Mouse (Mus musculus): ENCODE data around the gene Gm45521. TPM values are rescaled to one million over a fixed set of nuclear protein-coding genes. Genes with fewer than 3 reads are reported as not detected.

The Gm45521 gene
- polyA plus RNA-seq, 1 experiment = not detected

DNA sequence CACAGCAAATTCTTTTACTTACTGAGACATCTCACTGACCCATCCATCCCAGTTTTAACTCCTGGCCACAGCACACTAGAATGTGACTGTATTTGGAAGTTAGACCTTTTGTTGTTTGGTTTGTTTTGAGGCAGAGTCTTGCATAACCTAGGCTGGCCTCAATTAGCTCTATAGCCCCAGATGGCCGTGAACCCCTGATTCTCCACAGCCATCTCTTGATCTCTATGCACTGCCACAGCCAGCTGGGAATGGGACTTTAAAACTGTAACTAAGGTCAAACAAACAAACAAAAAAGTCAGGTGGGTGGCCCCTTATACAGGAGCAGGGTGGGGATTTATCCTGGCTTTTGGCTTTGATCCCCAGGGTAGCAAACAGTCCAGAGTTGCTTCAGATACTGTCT is 17.6 kb downstream of the Gm45521 start:
- Histone ChIP-seq H3K27me3 (ENCODE audit: control insufficient read depth, insufficient read depth, insufficient read length) (no peaks in the 10 kb centered on the region), H3ac (ENCODE audit: control insufficient read depth, insufficient read length) (no peak overlapping the region), H3K4me3 (no peak overlapping the region), H3K36me3 (ENCODE audit: control insufficient read depth, insufficient read depth) (no peaks in the 10 kb centered on the region), H3K4me2 (ENCODE audit: low read depth) (no peak overlapping the region), H3K79me2 (ENCODE audit: control insufficient read depth, insufficient read depth) (no peaks in the 10 kb centered on the region)
- TF ChIP-seq MAX (IDR thresholded peaks at IDR 0.05; ENCODE audit: low read depth) (no peak), POLR2AphosphoS2 (IDR thresholded peaks at IDR 0.05; ENCODE audit: insufficient read length, low read depth) (no peak), TCF12 (IDR thresholded peaks at IDR 0.05; ENCODE audit: insufficient read depth, poor library complexity, severe bottlenecking) (no peak), MYOG (IDR thresholded peaks at IDR 0.05; ENCODE audit: control insufficient read depth in 1 of 3, insufficient read depth in 1 of 3, insufficient read length in 2 of 3, low read depth in 2 of 3) (no peak), CEBPB (IDR thresholded peaks at IDR 0.05; ENCODE audit: insufficient read depth, poor library complexity, severe bottlenecking) (no peak), TCF3 (IDR thresholded peaks at IDR 0.05; ENCODE audit: insufficient read length, low read depth) (no peak), E2F4 (IDR thresholded peaks at IDR 0.05; ENCODE audit: insufficient read depth) (no peak), REST (IDR thresholded peaks at IDR 0.05; ENCODE audit: insufficient read depth, insufficient read length) (no peak), USF1 (IDR thresholded peaks at IDR 0.05; ENCODE audit: low read depth) (no peak)

DNA sequence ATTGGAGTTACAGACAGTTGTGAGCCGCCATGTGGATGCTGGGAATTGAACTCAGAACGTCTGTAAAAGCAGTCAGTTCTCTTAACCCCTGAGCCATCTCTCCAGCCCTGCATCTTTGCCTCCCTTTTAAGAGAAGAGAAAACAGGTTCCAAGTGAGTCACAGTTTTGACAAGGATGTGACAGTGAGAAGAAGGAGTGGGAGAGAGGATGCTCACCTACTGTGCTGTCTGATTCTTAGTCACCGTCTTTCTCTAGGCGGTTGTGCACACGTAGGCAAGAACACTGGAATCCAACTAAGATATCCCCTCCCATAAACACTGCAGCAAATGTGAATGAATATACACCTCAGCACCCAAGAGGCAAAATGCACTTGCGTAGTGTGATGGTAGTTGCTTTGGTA is 18.1 kb downstream of the Gm45521 start:
- Histone ChIP-seq H3K79me2 (ENCODE audit: control insufficient read depth, insufficient read depth) (no peaks in the 10 kb centered on the region), H3K27me3 (ENCODE audit: control insufficient read depth, insufficient read depth, insufficient read length) (no peaks in the 10 kb centered on the region), H3K4me2 (ENCODE audit: low read depth) (no peak overlapping the region), H3ac (ENCODE audit: control insufficient read depth, insufficient read length) (no peak overlapping the region), H3K36me3 (ENCODE audit: control insufficient read depth, insufficient read depth) (no peaks in the 10 kb centered on the region), H3K4me3 (no peak overlapping the region)
- TF ChIP-seq MYOG (IDR thresholded peaks at IDR 0.05; ENCODE audit: control insufficient read depth in 1 of 3, insufficient read depth in 1 of 3, insufficient read length in 2 of 3, low read depth in 2 of 3) (no peak), TCF12 (IDR thresholded peaks at IDR 0.05; ENCODE audit: insufficient read depth, poor library complexity, severe bottlenecking) (no peak), POLR2AphosphoS2 (IDR thresholded peaks at IDR 0.05; ENCODE audit: insufficient read length, low read depth) (no peak), POLR2A (IDR thresholded peaks at IDR 0.05; ENCODE audit: insufficient read length, low read depth) (no peak), SRF (IDR thresholded peaks at IDR 0.05; ENCODE audit: control insufficient read depth, insufficient read length, low read depth) (no peak), MYOD1 (IDR thresholded peaks at IDR 0.05; ENCODE audit: control insufficient read depth in 1 of 3, insufficient read length in 2 of 3, low read depth in 2 of 3) (no peak), E2F4 (IDR thresholded peaks at IDR 0.05; ENCODE audit: insufficient read depth) (no peak)

DNA sequence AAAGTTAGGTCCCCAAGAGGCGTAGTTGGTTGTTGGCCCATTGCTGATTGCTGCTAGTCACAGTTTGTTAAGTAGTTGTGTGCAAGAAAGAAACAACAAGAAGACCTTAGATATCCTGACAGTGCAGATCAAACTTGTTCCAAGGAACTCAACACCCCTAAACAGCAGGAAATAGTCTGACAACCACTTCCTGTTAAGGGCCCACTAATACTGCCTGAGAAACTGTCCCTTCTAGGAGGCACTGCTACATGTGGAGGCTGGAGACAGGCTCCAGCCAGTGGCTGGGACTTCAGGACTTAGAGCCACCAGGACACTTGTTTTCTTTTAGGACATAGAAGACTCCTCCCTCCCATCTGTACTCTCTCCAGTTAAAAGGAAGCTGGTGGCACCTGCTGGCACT is 20.4 kb downstream of the Gm45521 start:
- no peaks in the 10 kb centered on the region for H3K27me3 ChIP-seq (ENCODE audit: control insufficient read depth, insufficient read depth, insufficient read length)
- no peak overlapping the region for H3K4me3 ChIP-seq
- no peak overlapping the region for H3ac ChIP-seq (ENCODE audit: control insufficient read depth, insufficient read length)
- no peaks in the 10 kb centered on the region for H3K36me3 ChIP-seq (ENCODE audit: control insufficient read depth, insufficient read depth)
- H3K4me2 ChIP-seq (ENCODE audit: low read depth) = no peak overlapping the region
- TF ChIP-seq SRF (IDR thresholded peaks at IDR 0.05; ENCODE audit: control insufficient read depth, insufficient read length, low read depth) (no peak), POLR2AphosphoS2 (IDR thresholded peaks at IDR 0.05; ENCODE audit: insufficient read length, low read depth) (no peak), E2F4 (IDR thresholded peaks at IDR 0.05; ENCODE audit: insufficient read depth) (no peak), POLR2A (IDR thresholded peaks at IDR 0.05; ENCODE audit: insufficient read length, low read depth) (no peak), REST (IDR thresholded peaks at IDR 0.05; ENCODE audit: insufficient read depth, insufficient read length) (no peak), TCF3 (IDR thresholded peaks at IDR 0.05; ENCODE audit: insufficient read length, low read depth) (no peak), MYOG (IDR thresholded peaks at IDR 0.05; ENCODE audit: control insufficient read depth in 1 of 3, insufficient read depth in 1 of 3, insufficient read length in 2 of 3, low read depth in 2 of 3) (no peak), MAX (IDR thresholded peaks at IDR 0.05; ENCODE audit: low read depth) (no peak), MYOD1 (IDR thresholded peaks at IDR 0.05; ENCODE audit: control insufficient read depth in 1 of 3, insufficient read length in 2 of 3, low read depth in 2 of 3) (no peak), CEBPB (IDR thresholded peaks at IDR 0.05; ENCODE audit: insufficient read depth, poor library complexity, severe bottlenecking) (no peak), TCF12 (IDR thresholded peaks at IDR 0.05; ENCODE audit: insufficient read depth, poor library complexity, severe bottlenecking) (no peak), USF1 (IDR thresholded peaks at IDR 0.05; ENCODE audit: low read depth) (no peak)
- no peaks in the 10 kb centered on the region for H3K79me2 ChIP-seq (ENCODE audit: control insufficient read depth, insufficient read depth)

DNA sequence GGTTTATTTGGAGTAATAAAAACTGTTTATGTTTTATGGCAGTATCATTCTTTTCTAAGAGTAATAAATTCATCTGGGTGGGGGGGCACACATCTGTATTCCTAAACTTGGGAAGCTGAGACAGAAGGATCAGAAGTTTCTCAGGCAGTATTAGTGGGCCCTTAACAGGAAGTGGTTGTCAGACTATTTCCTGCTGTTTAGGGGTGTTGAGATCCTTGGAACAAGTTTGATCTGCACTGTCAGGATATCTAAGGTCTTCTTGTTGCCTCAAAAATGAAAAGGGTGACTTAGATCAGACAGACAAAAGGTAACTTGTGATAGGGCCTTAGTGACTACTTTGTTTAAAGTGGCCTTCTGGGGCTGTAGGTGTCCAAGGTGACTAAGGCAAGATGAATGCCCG is 21.1 kb downstream of the Gm45521 start:
- H3K27me3 ChIP-seq (ENCODE audit: control insufficient read depth, insufficient read depth, insufficient read length) = no peaks in the 10 kb centered on the region
- no peaks in the 10 kb centered on the region for H3K79me2 ChIP-seq (ENCODE audit: control insufficient read depth, insufficient read depth)
- no peak overlapping the region for H3K4me2 ChIP-seq (ENCODE audit: low read depth)
- H3K36me3 ChIP-seq (ENCODE audit: control insufficient read depth, insufficient read depth) = no peaks in the 10 kb centered on the region
- no peak overlapping the region for H3ac ChIP-seq (ENCODE audit: control insufficient read depth, insufficient read length)
- no peak overlapping the region for H3K4me3 ChIP-seq
- TF ChIP-seq POLR2AphosphoS2 (IDR thresholded peaks at IDR 0.05; ENCODE audit: insufficient read length, low read depth) = no peak
- TF ChIP-seq E2F4 (IDR thresholded peaks at IDR 0.05; ENCODE audit: insufficient read depth) = no peak
- TF ChIP-seq TCF12 (IDR thresholded peaks at IDR 0.05; ENCODE audit: insufficient read depth, poor library complexity, severe bottlenecking) = no peak
- no peak for TF ChIP-seq MAX (IDR thresholded peaks at IDR 0.05; ENCODE audit: low read depth)
- TF ChIP-seq CEBPB (IDR thresholded peaks at IDR 0.05; ENCODE audit: insufficient read depth, poor library complexity, severe bottlenecking) = no peak
- no peak for TF ChIP-seq SRF (IDR thresholded peaks at IDR 0.05; ENCODE audit: control insufficient read depth, insufficient read length, low read depth)
- no peak for TF ChIP-seq REST (IDR thresholded peaks at IDR 0.05; ENCODE audit: insufficient read depth, insufficient read length)
- TF ChIP-seq MYOD1 (IDR thresholded peaks at IDR 0.05; ENCODE audit: control insufficient read depth in 1 of 3, insufficient read length in 2 of 3, low read depth in 2 of 3) = no peak
- no peak for TF ChIP-seq USF1 (IDR thresholded peaks at IDR 0.05; ENCODE audit: low read depth)
- no peak for TF ChIP-seq TCF3 (IDR thresholded peaks at IDR 0.05; ENCODE audit: insufficient read length, low read depth)
- TF ChIP-seq MYOG (IDR thresholded peaks at IDR 0.05; ENCODE audit: control insufficient read depth in 1 of 3, insufficient read depth in 1 of 3, insufficient read length in 2 of 3, low read depth in 2 of 3) = no peak

DNA sequence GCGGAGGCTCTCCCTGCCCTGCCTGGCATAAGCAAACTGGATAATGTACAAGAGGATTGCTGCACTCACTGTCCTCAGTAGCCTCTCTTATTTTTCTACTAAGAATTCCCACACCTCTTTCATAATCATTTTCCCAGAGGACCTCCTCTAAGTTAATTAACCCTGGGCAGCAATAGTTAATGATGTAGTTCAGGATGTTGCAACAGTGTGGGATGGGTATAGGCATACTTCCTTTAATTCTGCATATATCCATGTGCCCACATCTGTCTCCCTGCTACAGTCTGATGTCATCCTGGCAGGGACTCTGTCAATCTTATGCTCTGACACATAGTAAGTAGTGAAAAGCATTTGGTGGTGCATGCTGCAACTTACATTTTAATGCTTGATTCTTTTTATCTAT is 24.1 kb downstream of the Gm45521 start:
- TF ChIP-seq MYOG (IDR thresholded peaks at IDR 0.05; ENCODE audit: control insufficient read depth in 1 of 3, insufficient read depth in 1 of 3, insufficient read length in 2 of 3, low read depth in 2 of 3) = no peak
- TF ChIP-seq POLR2AphosphoS2 (IDR thresholded peaks at IDR 0.05; ENCODE audit: insufficient read length, low read depth) = no peak
- no peak for TF ChIP-seq MYOD1 (IDR thresholded peaks at IDR 0.05; ENCODE audit: control insufficient read depth in 1 of 3, insufficient read length in 2 of 3, low read depth in 2 of 3)
- TF ChIP-seq POLR2A (IDR thresholded peaks at IDR 0.05; ENCODE audit: insufficient read length, low read depth) = no peak
- TF ChIP-seq SRF (IDR thresholded peaks at IDR 0.05; ENCODE audit: control insufficient read depth, insufficient read length, low read depth) = no peak
- no peak for TF ChIP-seq E2F4 (IDR thresholded peaks at IDR 0.05; ENCODE audit: insufficient read depth)
- TF ChIP-seq REST (IDR thresholded peaks at IDR 0.05; ENCODE audit: insufficient read depth, insufficient read length) = no peak
- no peak for TF ChIP-seq TCF3 (IDR thresholded peaks at IDR 0.05; ENCODE audit: insufficient read length, low read depth)
- no peak for TF ChIP-seq MAX (IDR thresholded peaks at IDR 0.05; ENCODE audit: low read depth)
- no peak for TF ChIP-seq USF1 (IDR thresholded peaks at IDR 0.05; ENCODE audit: low read depth)
- TF ChIP-seq CEBPB (IDR thresholded peaks at IDR 0.05; ENCODE audit: insufficient read depth, poor library complexity, severe bottlenecking) = no peak
- TF ChIP-seq TCF12 (IDR thresholded peaks at IDR 0.05; ENCODE audit: insufficient read depth, poor library complexity, severe bottlenecking) = no peak
- Histone ChIP-seq H3K79me2 (ENCODE audit: control insufficient read depth, insufficient read depth) (no peaks in the 10 kb centered on the region), H3K36me3 (ENCODE audit: control insufficient read depth, insufficient read depth) (no peaks in the 10 kb centered on the region), H3K4me3 (no peak overlapping the region), H3K27me3 (ENCODE audit: control insufficient read depth, insufficient read depth, insufficient read length) (no peaks in the 10 kb centered on the region), H3ac (ENCODE audit: control insufficient read depth, insufficient read length) (no peak overlapping the region), H3K4me2 (ENCODE audit: low read depth) (no peak overlapping the region)

All from myocyte (in vitro differentiated cells).